Mouse (Mus musculus) intestine, postnatal 0 days (tissue): ENCODE measurements around the gene Pla2g2c. TPM values are rescaled to one million over a fixed set of nuclear protein-coding genes. Genes with fewer than 3 reads are reported as not detected.

Experiments used
- ATAC-seq: fragments of 200-750 bp; cut with Nextera tagmentation; 2 replicates; pipeline ENCODE4 v1.8.0; 2017; ENCODE audit warnings: mild to moderate bottlenecking, moderate TSS enrichment, moderate library complexity
- H3K27ac ChIP-seq: fragments of 300-500 bp; sonication (generic); 2 replicates; pipeline ENCODE4 v1.5.1; 2014; ENCODE audit warnings: mild to moderate bottlenecking, low read depth, low read length, moderate library complexity
- H3K27me3 ChIP-seq: fragments of 300-500 bp; sonication (generic); replicated peaks from 2 replicates; pipeline ENCODE4 v1.6.1; 2014; ENCODE audit warnings: low read length, mixed read lengths; ENCODE audit not compliant: control insufficient read depth, insufficient read depth
- H3K36me3 ChIP-seq: fragments of 300-500 bp; sonication (generic); 2 replicates; pipeline ENCODE4 v1.6.1; 2014; ENCODE audit warnings: mild to moderate bottlenecking, moderate library complexity; ENCODE audit not compliant: control insufficient read depth, insufficient read depth
- H3K4me1 ChIP-seq: fragments of 300-500 bp; sonication (generic); replicated peaks from 2 replicates; pipeline ENCODE4 v1.6.1; 2014; ENCODE audit warnings: antibody characterized with exemption, low read length, mixed read lengths; ENCODE audit not compliant: control insufficient read depth, insufficient read depth
- H3K4me2 ChIP-seq: fragments of 300-500 bp; sonication (generic); replicated peaks from 2 replicates; pipeline ENCODE4 v1.6.1; 2014; ENCODE audit warnings: low read depth, mild to moderate bottlenecking, moderate library complexity
- H3K4me3 ChIP-seq: fragments of 300-500 bp; sonication (generic); 2 replicates; pipeline ENCODE4 v1.5.1; 2014; ENCODE audit warnings: low read depth, low read length
- H3K9ac ChIP-seq: fragments of 300-500 bp; sonication (generic); 2 replicates; pipeline ENCODE4 v1.6.1; 2014; ENCODE audit warnings: mild to moderate bottlenecking, low read depth, low read length
- H3K9me3 ChIP-seq: fragments of 300-500 bp; sonication (generic); 2 replicates; pipeline ENCODE4 v1.6.1; 2016; ENCODE audit warnings: mixed run types; ENCODE audit not compliant: control insufficient read depth
- CTCF ChIP-seq: sonication (generic); IDR thresholded peaks from 2 replicates; pipeline ENCODE4 v1.5.1; 2016; ENCODE audit warnings: low read depth, mild to moderate bottlenecking, control low read depth, antibody characterized with exemption, moderate library complexity
- WGBS: fragments of 180-500 bp; shearing (Covaris S2); extraction: QIAGEN DNeasy Blood & Tissue Kit; methylation state at CpG from one replicate; pipeline ENCODE4 v1.1.7; 2014; 5-methylcytosine and 5-hydroxymethylcytosine counted together
- polyA plus RNA-seq: library from polyadenylated mRNA; unstranded; fragments of >200 nt; fragmentation: Nextera tagmentation; extraction: Ambion mirVana; gene quantifications from 2 replicates; pipeline ENCODE4 v1.2.1, GENCODE M21; 2015

Pla2g2c gene
- polyA plus RNA-seq, 1 experiment from 2014 or later: 0.09 TPM

DNA sequence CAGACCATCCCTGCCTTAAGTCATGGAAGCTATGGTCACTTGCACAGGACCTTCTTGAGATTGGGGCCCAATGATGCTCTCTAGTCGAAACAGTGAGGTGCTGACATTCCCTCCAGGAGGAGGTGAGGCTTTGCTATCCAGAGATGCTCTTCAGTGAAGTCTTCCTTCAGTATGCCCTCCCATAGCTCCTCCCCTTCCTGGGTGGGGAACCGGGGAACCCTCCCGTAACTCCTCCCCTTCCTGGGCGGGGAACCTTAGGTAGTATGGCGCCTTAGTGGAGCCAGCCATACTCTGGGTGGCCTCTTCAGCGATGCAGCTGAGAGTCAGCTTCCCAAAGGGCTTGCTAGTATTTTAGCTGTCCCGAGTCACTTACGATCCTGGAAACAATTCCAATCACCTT lies 18.0 kb upstream of the Pla2g2c start:
- ATAC-seq: no peak
- Histone ChIP-seq H3K4me1 (no peaks in the 10 kb centered on the region), H3K9me3 (no peaks in the 10 kb centered on the region), H3K9ac (no peak overlapping the region), H3K27ac (no peak overlapping the region), H3K36me3 (no peaks in the 10 kb centered on the region), H3K4me3 (no peak overlapping the region), H3K4me2 (no peak overlapping the region), H3K27me3 (no peaks in the 10 kb centered on the region)
- no peak for TF ChIP-seq CTCF
- WGBS: 92% methylated on average over 8 of the region's 8 CpGs

- Histone ChIP-seq H3K27ac (no peak overlapping the region), H3K4me3 (no peak overlapping the region), H3K27me3 (no peaks in the 10 kb centered on the region), H3K4me2 (no peak overlapping the region), H3K4me1 (no peaks in the 10 kb centered on the region), H3K9me3 (no peaks in the 10 kb centered on the region), H3K36me3 (no peaks in the 10 kb centered on the region), H3K9ac (no peak overlapping the region)
- 0 out of 2 replicates have a peak, but pooled peaks have one; percentile 49 for ATAC-seq
- WGBS: 5% methylated on average over 7 of the region's 7 CpGs
- peak; percentile 80 for TF ChIP-seq CTCF
Measured at GRCm38 (mm10) chr4:138708636-138709035, 16.0 kb upstream of the Pla2g2c start.

DNA sequence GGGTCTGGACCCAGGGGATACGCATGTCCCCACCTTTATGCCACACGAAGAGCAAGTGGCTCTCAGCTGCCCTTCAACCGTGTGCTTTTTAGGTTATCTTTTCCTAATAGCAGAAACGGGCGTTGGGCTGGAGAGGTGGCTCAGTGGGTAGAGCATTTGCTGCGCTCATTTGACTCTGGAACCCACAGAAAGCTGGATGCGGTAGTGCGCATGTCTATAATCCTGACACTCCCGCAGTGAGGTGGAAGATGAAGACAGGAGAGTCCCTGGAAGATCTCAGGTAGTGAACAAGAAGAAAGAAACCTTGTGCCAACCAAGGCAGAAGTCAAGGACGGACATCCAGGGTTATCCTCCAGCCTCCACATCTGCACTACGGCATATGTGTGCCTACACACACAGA lies 15.3 kb upstream of the Pla2g2c start:
- no peak for ATAC-seq

GRCm38 (mm10) chr4:138709944-138710343 lies 14.6 kb upstream of the Pla2g2c start:
- no peaks in the 10 kb centered on the region for H3K9me3 ChIP-seq
- no peak for TF ChIP-seq CTCF
- WGBS: 74% methylated on average over 7 of the region's 7 CpGs

More for the DNA sequence above, 15.3 kb upstream of the Pla2g2c start:
- Histone ChIP-seq H3K4me3 (no peak overlapping the region), H3K4me2 (no peak overlapping the region), H3K36me3 (no peaks in the 10 kb centered on the region), H3K9ac (no peak overlapping the region), H3K27ac (no peak overlapping the region), H3K27me3 (no peaks in the 10 kb centered on the region), H3K4me1 (no peaks in the 10 kb centered on the region), H3K9me3 (no peaks in the 10 kb centered on the region)
- TF ChIP-seq CTCF: no peak
- 83% methylated on average over 11 of the region's 11 CpGs for WGBS

GRCm38 (mm10) chr4:138710633-138711032 lies 14.0 kb upstream of the Pla2g2c start:
- 84% methylated on average over 11 of the region's 11 CpGs for WGBS
- no peaks in the 10 kb centered on the region for H3K9me3 ChIP-seq
- no peak overlapping the region for H3K4me3 ChIP-seq
- no peak for TF ChIP-seq CTCF
- no peaks in the 10 kb centered on the region for H3K36me3 ChIP-seq
- H3K9ac ChIP-seq: no peak overlapping the region
- no peaks in the 10 kb centered on the region for H3K4me1 ChIP-seq
- no peak for ATAC-seq
- no peak overlapping the region for H3K4me2 ChIP-seq
- no peak overlapping the region for H3K27ac ChIP-seq
- H3K27me3 ChIP-seq: no peaks in the 10 kb centered on the region

More at GRCm38 (mm10) chr4:138709944-138710343, 14.6 kb upstream of the Pla2g2c start:
- H3K27me3 ChIP-seq: no peaks in the 10 kb centered on the region
- no peaks in the 10 kb centered on the region for H3K4me1 ChIP-seq
- H3K4me2 ChIP-seq: no peak overlapping the region
- H3K9ac ChIP-seq: no peak overlapping the region
- H3K27ac ChIP-seq: no peak overlapping the region
- no peak overlapping the region for H3K4me3 ChIP-seq
- ATAC-seq: no peak
- H3K36me3 ChIP-seq: no peaks in the 10 kb centered on the region

GRCm38 (mm10) chr4:138711051-138711820 lies 13.4 kb upstream of the Pla2g2c start:
- Histone ChIP-seq H3K4me3 (no peak overlapping the region), H3K9ac (no peak overlapping the region), H3K9me3 (no peaks in the 10 kb centered on the region), H3K4me2 (no peak overlapping the region), H3K27ac (no peak overlapping the region), H3K27me3 (no peaks in the 10 kb centered on the region), H3K36me3 (no peaks in the 10 kb centered on the region), H3K4me1 (no peaks in the 10 kb centered on the region)
- ATAC-seq: no peak
- no peak for TF ChIP-seq CTCF
- 59% methylated on average over 17 of the region's 17 CpGs for WGBS

GRCm38 (mm10) chr4:138712096-138712495 lies 12.5 kb upstream of the Pla2g2c start:
- H3K4me1 ChIP-seq: no peaks in the 10 kb centered on the region
- no peak overlapping the region for H3K27ac ChIP-seq
- WGBS: 78% methylated on average over 11 of the region's 11 CpGs
- H3K4me3 ChIP-seq: no peak overlapping the region
- no peak overlapping the region for H3K9ac ChIP-seq
- H3K36me3 ChIP-seq: no peaks in the 10 kb centered on the region
- no peaks in the 10 kb centered on the region for H3K9me3 ChIP-seq
- no peaks in the 10 kb centered on the region for H3K27me3 ChIP-seq
- H3K4me2 ChIP-seq: no peak overlapping the region
- no peak for TF ChIP-seq CTCF
- no peak for ATAC-seq
